Mouse (Mus musculus) CH12.LX (cell line): ENCODE measurements around the gene Spatc1l.

Experiments
- CHD2 ChIP-seq: IDR thresholded peaks from 2 replicates; pipeline ENCODE4 v1.6.1; 2011; ENCODE audit warnings: low read length, improper control_type of control experiment
- CTCF ChIP-seq, 2 experiments: IDR thresholded peaks in 1 of 2; conservative IDR thresholded peaks in 1 of 2; 2 replicates each; pipeline ENCODE4 v1.5.1; 2011 to 2012; ENCODE audit warnings: low read depth in 2 of 2, low read length in 2 of 2, improper control_type of control experiment in 1 of 2, inconsistent platforms in 1 of 2, mild to moderate bottlenecking in 1 of 2, moderate library complexity in 1 of 2
- EP300 ChIP-seq: IDR thresholded peaks from 2 replicates; pipeline ENCODE4 v1.6.1; 2011; ENCODE audit warnings: low read length, improper control_type of control experiment
- MXI1 ChIP-seq: IDR thresholded peaks from 2 replicates; pipeline ENCODE4 v1.6.1; 2011; ENCODE audit warnings: mild to moderate bottlenecking, low read depth, low read length, improper control_type of control experiment
- NELFE ChIP-seq: IDR thresholded peaks from 2 replicates; pipeline ENCODE4 v1.6.1; 2011; ENCODE audit warnings: low read depth, low read length, improper control_type of control experiment
- NRF1 ChIP-seq: IDR thresholded peaks from 2 replicates; pipeline ENCODE4 v1.6.1; 2014; ENCODE audit warnings: low read depth, mild to moderate bottlenecking, inconsistent platforms, low read length, improper control_type of control experiment, moderate library complexity
- POLR2A ChIP-seq: IDR thresholded peaks from 2 replicates; pipeline ENCODE4 v1.6.1; 2011; ENCODE audit warnings: low read depth, mild to moderate bottlenecking, improper control_type of control experiment, low read length
- RAD21 ChIP-seq: IDR thresholded peaks from 2 replicates; pipeline ENCODE4 v1.6.1; 2011; ENCODE audit warnings: low read depth, mild to moderate bottlenecking, low read length, improper control_type of control experiment, moderate library complexity
- TBP ChIP-seq: conservative IDR thresholded peaks from 2 replicates; pipeline ENCODE4 v1.6.1; 2011; ENCODE audit warnings: low read depth, low read length, improper control_type of control experiment
- TCF12 ChIP-seq: IDR thresholded peaks from 2 replicates; pipeline ENCODE4 v1.6.1; 2014; ENCODE audit warnings: low read depth, mild to moderate bottlenecking, inconsistent platforms, low read length, improper control_type of control experiment
- ZC3H11A ChIP-seq: IDR thresholded peaks from 2 replicates; pipeline ENCODE4 v1.6.1; 2012; ENCODE audit warnings: low read depth, mild to moderate bottlenecking, inconsistent platforms, low read length, improper control_type of control experiment

- TF ChIP-seq RAD21 (no peak), POLR2A (no peak), CTCF (conservative IDR thresholded peaks at IDR 0.05 in 1 of 2, IDR thresholded peaks at IDR 0.05 in 1 of 2; ENCODE audit: low read depth in 2 of 2, low read length in 2 of 2) (no peak), TCF12 (no peak), TBP (no peak), MXI1 (no peak), CHD2 (no peak), ZC3H11A (no peak), NELFE (no peak), NRF1 (no peak), EP300 (no peak)
Observed at GRCm38 (mm10) chr10:76586190-76586589, 24.1 kb downstream of the Spatc1l start.
